Mouse (Mus musculus): Measurements from ENCODE around the gene Macrod1.

DNA sequence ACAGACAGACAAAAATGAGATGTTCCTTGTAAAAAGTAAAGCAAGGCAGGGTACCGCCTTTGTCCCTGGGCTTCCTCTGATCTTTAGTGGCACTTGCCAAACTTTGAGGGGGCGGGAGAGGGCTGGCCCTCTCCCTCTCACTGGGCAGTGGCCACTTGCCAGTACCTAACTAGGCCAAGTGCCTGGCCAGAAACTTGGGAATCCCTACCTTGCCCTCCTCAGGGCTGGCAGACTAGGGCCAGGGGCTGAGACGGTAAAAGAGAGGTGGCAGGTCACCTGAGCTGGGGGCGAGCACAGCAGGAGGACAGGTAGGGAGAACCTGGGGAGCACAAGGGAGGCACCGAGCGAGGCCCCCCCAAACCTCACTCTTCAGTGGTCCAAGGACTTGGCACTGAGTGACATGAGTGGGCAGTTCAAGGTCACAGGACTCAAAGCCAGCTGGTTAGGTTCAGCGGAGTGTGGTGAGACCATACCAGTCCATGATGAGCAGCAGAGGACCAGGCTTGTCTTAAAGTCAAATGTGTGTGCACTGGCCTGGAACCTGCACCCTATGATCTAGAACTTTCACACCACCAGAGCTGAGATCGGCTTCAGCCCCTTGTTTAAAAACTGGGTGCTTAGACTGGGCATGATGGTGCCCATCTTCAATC lies 124.3 kb downstream of the Macrod1 start:
- TF ChIP-seq POLR2A (IDR thresholded peaks at IDR 0.05; ENCODE audit: borderline replicate concordance, low read depth, low read length), result no peak
- TF ChIP-seq CTCF (IDR thresholded peaks at IDR 0.05; ENCODE audit: low read depth, low read length), result no peak

All from bone marrow macrophage, adult 2 months (primary cell).